Mouse (Mus musculus): Measurements from ENCODE around the gene Mrpl11. TPM values are rescaled to one million over a fixed set of nuclear protein-coding genes. Genes with fewer than 3 reads are reported as not detected.

Mrpl11 gene
- polyA plus RNA-seq (2015; fragmentation: Nextera tagmentation; extraction: Ambion mirVana): 95.8 and 100 TPM in 2 replicates

DNA sequence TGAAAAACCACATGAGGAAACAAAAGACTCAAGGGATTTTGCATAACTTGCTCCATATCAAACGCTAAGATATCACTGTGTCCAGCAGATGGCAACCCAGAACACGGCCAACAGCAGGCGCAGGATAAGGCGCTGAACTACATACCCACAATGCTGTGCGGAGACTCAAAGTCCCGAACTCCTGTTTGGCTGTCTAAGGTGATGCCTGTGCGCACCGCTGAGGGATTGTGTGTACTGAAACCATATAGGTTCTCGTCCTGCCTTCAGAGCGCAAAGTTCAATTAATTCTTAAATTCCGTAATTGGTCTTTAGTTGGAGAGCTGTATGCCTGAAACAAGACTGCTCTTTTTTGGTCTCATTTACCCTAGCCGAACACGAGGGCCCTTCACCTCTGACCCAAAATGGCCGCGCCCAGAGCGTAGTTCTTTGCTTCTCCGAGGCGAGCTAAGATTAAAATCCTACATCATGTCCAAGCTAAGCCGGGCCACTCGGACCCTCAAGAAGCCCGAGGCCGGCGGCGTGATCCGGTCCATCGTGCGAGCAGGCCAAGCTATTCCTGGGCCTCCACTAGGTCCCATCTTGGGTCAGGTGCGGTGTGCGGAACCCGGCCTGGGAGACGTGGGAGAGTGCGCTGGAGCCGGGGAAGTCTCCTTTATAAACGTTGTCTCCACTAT is at the start of gene Mrpl11:
TSS of gene Mrpl11 (plus strand) at position 220 of the 674 bp plus-strand sequence.
- Histone ChIP-seq H3K4me2 (peak within 1 kb of the TSS; percentile 66), H3K27ac (peak within 1 kb of the TSS; percentile 84), H3K9me3 (no peaks in the 10 kb centered on the region), H3K4me1 (peaks cover 7% of the 10 kb centered on the region; the same call in 1 of the 2 replicates), H3K27me3 (replicated peaks) (no peaks in the 10 kb centered on the region), H3K9ac (peak within 1 kb of the TSS; percentile 85), H3K4me3 (replicated peaks) (peak within 1 kb of the TSS; percentile 98), H3K36me3 (peaks cover 10% of the 10 kb centered on the region)
- ATAC-seq (ENCODE audit: insufficient read depth, low FRiP score, low read depth): peak; percentile 97
- under 1% methylated on average over 34 of the region's 34 CpGs for WGBS

DNA sequence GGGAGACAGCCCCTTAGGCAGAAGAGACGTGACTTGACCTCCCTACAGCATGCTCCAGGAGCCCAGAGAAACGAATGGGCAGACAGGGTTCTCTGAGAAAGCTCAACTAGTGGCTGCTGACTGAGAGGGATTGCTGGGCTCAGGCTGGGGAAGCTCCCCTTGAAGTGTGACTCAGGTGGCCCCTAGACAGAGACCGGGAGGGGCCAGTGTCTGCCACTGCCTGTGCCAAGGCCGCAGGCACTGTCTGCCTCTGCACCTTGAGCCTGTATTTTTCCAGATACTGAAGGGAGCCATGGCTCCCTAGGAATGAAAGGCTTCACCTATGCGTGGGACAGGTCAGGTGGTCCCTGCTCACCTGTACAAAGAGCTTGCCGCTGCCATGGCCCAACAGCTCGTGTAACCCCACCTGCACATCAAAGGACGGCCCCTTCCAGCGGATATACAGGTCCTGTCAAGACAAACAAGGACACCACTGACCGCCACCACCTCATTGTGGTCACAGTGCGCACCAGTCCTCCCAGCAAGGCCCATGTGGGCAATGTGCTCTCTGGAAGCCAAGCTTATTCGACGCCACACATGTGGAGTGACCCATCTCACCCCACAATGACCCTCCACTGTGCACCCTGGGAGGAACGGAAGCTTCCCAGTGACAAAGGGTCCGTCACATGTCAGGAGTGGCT is 45.9 kb upstream of the Mrpl11 start:
- Histone ChIP-seq H3K36me3 (peaks cover 54% of the 10 kb centered on the region), H3K4me2 (no peak overlapping the region), H3K4me3 (replicated peaks) (no peak overlapping the region)

DNA sequence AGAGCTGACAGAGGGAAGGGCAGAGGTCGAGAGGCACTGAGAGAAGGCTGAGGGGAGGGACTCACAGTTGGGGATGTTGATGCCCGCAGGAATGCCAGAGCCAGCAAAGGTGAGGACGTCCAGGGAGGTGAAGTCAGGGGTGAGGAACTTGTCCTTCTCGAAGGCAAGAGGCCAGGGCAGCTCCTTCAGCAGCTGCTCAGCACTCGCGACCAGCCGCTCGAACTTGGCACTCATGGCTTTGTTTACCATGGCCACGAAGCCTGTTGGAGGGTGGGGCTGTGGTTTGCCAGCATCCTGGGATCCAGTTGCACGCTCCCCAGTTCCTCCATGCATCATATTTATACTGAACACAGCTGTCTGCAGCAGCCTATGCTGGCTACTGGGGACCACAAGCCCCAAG is 45.1 kb upstream of the Mrpl11 start:
- no peak overlapping the region for H3K4me3 ChIP-seq (replicated peaks)
- peaks cover 53% of the 10 kb centered on the region for H3K36me3 ChIP-seq
- 79% methylated on average over 10 of the region's 10 CpGs for WGBS
- H3K27ac ChIP-seq: no peak overlapping the region
- H3K27me3 ChIP-seq (replicated peaks): no peaks in the 10 kb centered on the region
- H3K4me2 ChIP-seq: no peak overlapping the region
- H3K4me1 ChIP-seq: no peaks in the 10 kb centered on the region
- no peaks in the 10 kb centered on the region for H3K9me3 ChIP-seq
- no peak for ATAC-seq (ENCODE audit: insufficient read depth, low FRiP score, low read depth)
- no peak overlapping the region for H3K9ac ChIP-seq

More for the DNA sequence above, 45.9 kb upstream of the Mrpl11 start:
- WGBS: 89% methylated on average over 15 of the region's 15 CpGs
- ATAC-seq (ENCODE audit: insufficient read depth, low FRiP score, low read depth): no peak
- H3K9ac ChIP-seq: no peak overlapping the region
- no peaks in the 10 kb centered on the region for H3K27me3 ChIP-seq (replicated peaks)
- no peaks in the 10 kb centered on the region for H3K9me3 ChIP-seq
- H3K4me1 ChIP-seq: no peaks in the 10 kb centered on the region
- no peak overlapping the region for H3K27ac ChIP-seq

GRCm38 (mm10) chr19:4919652-4920051 is 42.3 kb upstream of the Mrpl11 start:
- no peak overlapping the region for H3K4me2 ChIP-seq
- no peak for ATAC-seq (ENCODE audit: insufficient read depth, low FRiP score, low read depth)
- H3K4me1 ChIP-seq: no peaks in the 10 kb centered on the region
- no peaks in the 10 kb centered on the region for H3K27me3 ChIP-seq (replicated peaks)
- no peak overlapping the region for H3K4me3 ChIP-seq (replicated peaks)
- H3K9me3 ChIP-seq: no peaks in the 10 kb centered on the region
- H3K36me3 ChIP-seq: peaks cover 59% of the 10 kb centered on the region
- H3K9ac ChIP-seq: no peak overlapping the region
- WGBS: 84% methylated on average over 6 of the region's 6 CpGs
- no peak overlapping the region for H3K27ac ChIP-seq

- WGBS: 96% methylated on average over 11 of the region's 11 CpGs
- H3K27me3 ChIP-seq (replicated peaks): no peaks in the 10 kb centered on the region
- peaks cover 39% of the 10 kb centered on the region for H3K36me3 ChIP-seq
- peaks cover 14% of the 10 kb centered on the region for H3K4me1 ChIP-seq
- H3K4me2 ChIP-seq: no peak overlapping the region
- H3K27ac ChIP-seq: no peak overlapping the region
- H3K9me3 ChIP-seq: no peaks in the 10 kb centered on the region
- no peak for ATAC-seq (ENCODE audit: insufficient read depth, low FRiP score, low read depth)
- H3K4me3 ChIP-seq (replicated peaks): no peak overlapping the region
- H3K9ac ChIP-seq: no peak overlapping the region
Measured at GRCm38 (mm10) chr19:4925121-4925860, 36.7 kb upstream of the Mrpl11 start.

DNA sequence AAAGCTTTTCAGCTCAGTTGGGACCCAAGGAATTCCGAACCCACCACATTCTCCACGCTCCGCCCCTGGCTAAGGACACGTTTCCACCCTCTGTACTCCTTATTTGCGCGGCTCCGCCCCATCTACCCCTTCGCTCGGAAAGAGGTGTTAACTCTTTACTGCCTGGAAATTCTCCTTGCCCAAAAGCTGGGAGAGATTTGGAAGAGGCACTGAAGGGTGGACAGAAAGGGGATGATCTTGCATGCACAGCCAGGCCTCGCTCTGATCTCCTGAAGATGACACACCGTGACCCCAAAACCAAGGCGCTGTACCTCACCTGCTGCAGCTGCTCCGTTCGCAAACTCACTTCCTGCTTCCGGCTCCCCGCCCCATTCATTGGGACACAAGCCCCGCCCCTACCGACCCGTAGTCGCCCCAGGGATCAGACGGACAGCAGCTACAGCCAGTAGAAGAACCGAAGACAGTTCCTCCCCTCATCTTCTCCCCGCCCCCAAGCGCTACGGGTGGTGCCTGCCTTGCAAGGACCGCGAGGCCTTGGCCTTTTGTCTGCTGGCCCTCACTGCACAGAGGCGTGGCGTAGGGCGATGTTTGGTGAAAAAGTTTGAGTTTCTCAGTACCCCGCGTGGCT is 33.9 kb upstream of the Mrpl11 start, which contains the start of gene Dpp3:
TSS of gene Dpp3 (minus strand) at position 384 of the 628 bp plus-strand sequence.
- ATAC-seq (ENCODE audit: insufficient read depth, low FRiP score, low read depth): peak; percentile 99
- peak within 1 kb of the TSS; percentile 60 for H3K9ac ChIP-seq

DNA sequence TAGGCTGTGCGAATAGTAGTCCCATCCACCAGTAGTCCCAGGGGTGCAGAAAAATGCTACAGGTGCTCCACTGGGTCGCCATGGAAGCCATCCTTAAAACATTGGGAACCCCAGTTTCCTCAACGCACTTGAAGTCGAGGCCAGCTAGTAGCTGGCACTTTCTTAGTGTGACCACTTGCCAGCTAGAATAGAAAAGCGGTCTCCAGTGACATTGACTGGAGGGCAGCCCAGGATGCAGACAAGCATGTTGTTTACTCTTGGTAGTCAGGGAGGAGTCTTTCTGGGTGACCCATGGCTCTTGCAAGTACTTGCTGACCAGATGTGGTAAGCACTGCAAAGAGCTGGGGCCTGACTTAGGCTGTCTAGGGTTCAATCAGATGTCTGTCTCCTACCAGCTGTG is 33.2 kb upstream of the Mrpl11 start:
- H3K27me3 ChIP-seq (replicated peaks): no peaks in the 10 kb centered on the region
- no peak for ATAC-seq (ENCODE audit: insufficient read depth, low FRiP score, low read depth)
- no peaks in the 10 kb centered on the region for H3K9me3 ChIP-seq
- peak overlapping the region; percentile 64; the same call in 1 of the 2 replicates for H3K27ac ChIP-seq
- peaks cover 11% of the 10 kb centered on the region; the same call in 1 of the 2 replicates for H3K36me3 ChIP-seq
- H3K4me2 ChIP-seq: peak overlapping the region; percentile 73
- 59% methylated on average over 5 of the region's 5 CpGs for WGBS
- peaks cover 14% of the 10 kb centered on the region for H3K4me1 ChIP-seq
- peak overlapping the region; percentile 70 for H3K4me3 ChIP-seq (replicated peaks)
- 0 out of 2 replicates have a peak overlapping the region, but pooled peaks have one; percentile 60 for H3K9ac ChIP-seq

More for the DNA sequence above, 33.9 kb upstream of the Mrpl11 start, which contains the start of gene Dpp3:
- peak within 1 kb of the TSS; percentile 64; the same call in 1 of the 2 replicates for H3K27ac ChIP-seq
- peaks cover 19% of the 10 kb centered on the region for H3K36me3 ChIP-seq
- peaks cover 14% of the 10 kb centered on the region for H3K4me1 ChIP-seq
- H3K27me3 ChIP-seq (replicated peaks): no peaks in the 10 kb centered on the region
- under 1% methylated on average over 32 of the region's 32 CpGs for WGBS
- no peaks in the 10 kb centered on the region for H3K9me3 ChIP-seq
- H3K4me2 ChIP-seq: peak within 1 kb of the TSS; percentile 73
- peak within 1 kb of the TSS; percentile 70 for H3K4me3 ChIP-seq (replicated peaks)

- no peaks in the 10 kb centered on the region for H3K9me3 ChIP-seq
- no peaks in the 10 kb centered on the region for H3K4me1 ChIP-seq
- no peak for ATAC-seq (ENCODE audit: insufficient read depth, low FRiP score, low read depth)
- no peak overlapping the region for H3K4me3 ChIP-seq (replicated peaks)
- 74% methylated on average over 2 of the region's 2 CpGs for WGBS
- H3K36me3 ChIP-seq: no peaks in the 10 kb centered on the region
- no peak overlapping the region for H3K27ac ChIP-seq
- H3K27me3 ChIP-seq (replicated peaks): 0 out of 2 replicates have a peak, but pooled peaks cover 4% of the 10 kb centered on the region
- H3K4me2 ChIP-seq: no peak overlapping the region
- H3K9ac ChIP-seq: no peak overlapping the region
Measured at GRCm38 (mm10) chr19:4936896-4937295, 25.1 kb upstream of the Mrpl11 start.

GRCm38 (mm10) chr19:4937444-4938310 is 24.3 kb upstream of the Mrpl11 start:
- 88% methylated on average over 17 of the region's 17 CpGs for WGBS

GRCm38 (mm10) chr19:4942551-4943252 is 19.2 kb upstream of the Mrpl11 start, which contains the start of gene Peli3:
Peli3 (minus strand) TSS chr19:4943127.
- peak within 1 kb of the TSS; percentile 66 for H3K4me3 ChIP-seq (replicated peaks)
- no peaks in the 10 kb centered on the region for H3K9me3 ChIP-seq
- H3K4me2 ChIP-seq: peak within 1 kb of the TSS; percentile 96
- no peak within 1 kb of the TSS for H3K27ac ChIP-seq
- 0 out of 2 replicates have a peak, but pooled peaks cover 5% of the 10 kb centered on the region for H3K4me1 ChIP-seq
- H3K27me3 ChIP-seq (replicated peaks): 0 out of 2 replicates have a peak, but pooled peaks cover 4% of the 10 kb centered on the region
- under 1% methylated on average over 52 of the region's 55 CpGs for WGBS
- no peaks in the 10 kb centered on the region for H3K36me3 ChIP-seq
- H3K9ac ChIP-seq: peak within 1 kb of the TSS; percentile 45; the same call in 1 of the 2 replicates
- ATAC-seq (ENCODE audit: insufficient read depth, low FRiP score, low read depth): peak; percentile 97

More at GRCm38 (mm10) chr19:4937444-4938310, 24.3 kb upstream of the Mrpl11 start:
- Histone ChIP-seq H3K9ac (no peak overlapping the region), H3K27ac (no peak overlapping the region), H3K4me3 (replicated peaks) (no peak overlapping the region), H3K9me3 (no peaks in the 10 kb centered on the region), H3K4me1 (0 out of 2 replicates have a peak, but pooled peaks cover 5% of the 10 kb centered on the region), H3K27me3 (replicated peaks) (0 out of 2 replicates have a peak, but pooled peaks cover 4% of the 10 kb centered on the region), H3K4me2 (no peak overlapping the region), H3K36me3 (no peaks in the 10 kb centered on the region)
- no peak for ATAC-seq (ENCODE audit: insufficient read depth, low FRiP score, low read depth)

Measured in stomach, embryonic 15.5 days (tissue).